In the genomic region with DNA sequence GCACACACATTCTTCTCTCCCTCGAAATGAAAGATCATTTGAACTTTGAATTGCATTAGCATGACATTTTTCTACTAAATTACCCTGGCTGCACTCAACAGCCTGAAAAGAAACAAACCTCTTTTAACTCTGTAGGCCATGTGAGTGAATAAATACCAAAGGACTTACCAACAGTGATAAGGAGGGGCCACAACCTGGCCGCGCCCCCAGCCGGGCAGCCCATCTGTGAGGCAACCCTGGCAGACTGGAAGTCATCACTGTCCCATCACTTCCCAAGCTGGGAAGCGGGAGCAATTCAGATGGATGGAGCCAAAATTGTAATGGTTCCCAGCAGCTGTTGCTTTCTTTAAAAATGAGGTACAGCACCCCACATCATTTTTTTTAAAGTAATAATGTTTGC, we compare ENCODE assay signal across 15 mouse cellular contexts.
DNase-seq lines count a peak whose midpoint lies in the region; ATAC-seq lines count a peak whose summit lies in the region.
"Had no signal": no experiment of that assay in that cellular context is flagged by ENCODE, and none has a peak within 500 bp of the region (broad histone marks: within the 10 kb centered on the region; RNA-seq: fewer than 3 reads in every experiment).

No protein-coding gene starts in this region.

- DNase-seq in embryo, embryonic 11 days: peak; percentile 7
- DNase-seq in embryo, embryonic 9.5 days (ENCODE audit: extremely low spot score): no peak
- DNase-seq in kidney, postnatal 14 days: peak; percentile 3
- no peak for DNase-seq in kidney, adult 8-10 months
- peak; percentile 10 for DNase-seq in embryonic facial prominence, embryonic 11.5 days (ENCODE audit: low spot score)
- DNase-seq in lung, postnatal 10 days: peak; percentile 25
- no peak for DNase-seq in layer of hippocampus, adult 9-10 months (ENCODE audit: low spot score)
- DNase-seq in spleen, postnatal 10 days (ENCODE audit: low spot score in 2 of 2): no peak
- DNase-seq: adrenal gland, postnatal 36 days; cerebellum, adult 18-20 months; kidney, adult 2 months; thymus, adult 2 months had no signal

- no peak for ATAC-seq in embryonic facial prominence, embryonic 11.5 days (replicated peaks; ENCODE audit: insufficient number of reproducible peaks, low FRiP score, low TSS enrichment, low read depth)

- no peaks in the 10 kb centered on the region for H3K27me3 ChIP-seq in embryonic facial prominence, embryonic 11.5 days (ENCODE audit: control insufficient read depth, insufficient read depth, low read length)
- H3K27me3 ChIP-seq: embryonic facial prominence, embryonic 12.5 days; liver, embryonic 15.5 days had no signal

- no peaks in the 10 kb centered on the region for H3K36me3 ChIP-seq in embryonic facial prominence, embryonic 11.5 days (replicated peaks; ENCODE audit: control insufficient read depth, insufficient read depth, low read depth, low read length)
- H3K36me3 ChIP-seq: embryonic facial prominence, embryonic 12.5 days; heart, embryonic 10.5 days; liver, embryonic 15.5 days had no signal

- H3K4me2 ChIP-seq in embryonic facial prominence, embryonic 11.5 days (ENCODE audit: low read depth, low read length): no peak overlapping the region
- H3K4me2 ChIP-seq: embryonic facial prominence, embryonic 12.5 days; liver, embryonic 15.5 days had no signal

- no peaks in the 10 kb centered on the region for H3K9me3 ChIP-seq in embryonic facial prominence, embryonic 11.5 days (replicated peaks; ENCODE audit: control insufficient read depth, low read length)
- H3K9me3 ChIP-seq: embryonic facial prominence, embryonic 12.5 days; heart, embryonic 10.5 days; liver, embryonic 15.5 days had no signal

- no peak overlapping the region for H3K4me3 ChIP-seq in embryonic facial prominence, embryonic 11.5 days (ENCODE audit: low read depth, low read length)
- H3K4me3 ChIP-seq: embryonic facial prominence, embryonic 12.5 days; heart, embryonic 10.5 days; liver, embryonic 15.5 days had no signal

- 59% methylated on average over 5 of the region's 5 CpGs for WGBS in embryonic facial prominence, embryonic 11.5 days

- H3K9ac ChIP-seq in embryonic facial prominence, embryonic 11.5 days (replicated peaks; ENCODE audit: low read length): no peak overlapping the region
- H3K9ac ChIP-seq: embryonic facial prominence, embryonic 12.5 days; liver, embryonic 15.5 days had no signal

- H3K4me1 ChIP-seq in embryonic facial prominence, embryonic 11.5 days (ENCODE audit: control insufficient read depth, insufficient read depth, low read length): no peaks in the 10 kb centered on the region
- H3K4me1 ChIP-seq: heart, embryonic 10.5 days; liver, embryonic 15.5 days had no signal

- no peak overlapping the region for H3K27ac ChIP-seq in embryonic facial prominence, embryonic 11.5 days (replicated peaks; ENCODE audit: low read depth, low read length)
- H3K27ac ChIP-seq: embryonic facial prominence, embryonic 12.5 days; heart, embryonic 10.5 days; liver, embryonic 15.5 days had no signal

Comparison
In these comparisons a context has a peak if more than half of its experiments do, and no peak if none do; other contexts are left out.
1. DNase-seq: peak in embryo, embryonic 11 days (single experiment), kidney, postnatal 14 days (single experiment), embryonic facial prominence, embryonic 11.5 days (single experiment) and lung, postnatal 10 days (single experiment); none in embryo, embryonic 9.5 days (single experiment), kidney, adult 8-10 months (0 of 2), layer of hippocampus, adult 9-10 months (single experiment) and spleen, postnatal 10 days (0 of 2).